Mouse (Mus musculus): ENCODE data around the gene Gm19426. TPM values are rescaled to one million over a fixed set of nuclear protein-coding genes. Genes with fewer than 3 reads are reported as not detected.
A peak's percentile ranks its signal among the peaks of the same experiment; 100 is the strongest.

The Gm19426 gene
- polyA plus RNA-seq, 1 experiment from 2014 or later: 6.9 TPM

GRCm38 (mm10) chr2:84742451-84743283, 788 bp downstream of the Gm19426 start:
- peak; percentile 70 for ATAC-seq (replicated peaks; ENCODE audit: insufficient number of reproducible peaks, low FRiP score, low TSS enrichment)
- Histone ChIP-seq H3K27me3 (ENCODE audit: control insufficient read depth, insufficient read depth, low read length) (no peaks in the 10 kb centered on the region), H3K4me1 (ENCODE audit: control insufficient read depth, insufficient read depth, low read length) (peaks cover 51% of the 10 kb centered on the region), H3K9me3 (replicated peaks; ENCODE audit: control insufficient read depth, low read length) (no peaks in the 10 kb centered on the region), H3K36me3 (ENCODE audit: control insufficient read depth, insufficient read depth, low read length) (no peaks in the 10 kb centered on the region; the same call in 1 of the 2 replicates), H3K4me3 (ENCODE audit: low read depth, low read length) (peak overlapping the region; percentile 73), H3K27ac (ENCODE audit: low read depth, low read length) (peak overlapping the region; percentile 96), H3K4me2 (peak overlapping the region; percentile 93), H3K9ac (ENCODE audit: low read depth, low read length) (peak overlapping the region; percentile 97)
- WGBS (ENCODE audit: insufficient replicate concordance): under 1% methylated on average over 25 of the region's 26 CpGs

GRCm38 (mm10) chr2:84741841-84742450, 1.5 kb downstream of the Gm19426 start:
- no peaks in the 10 kb centered on the region for H3K27me3 ChIP-seq (ENCODE audit: control insufficient read depth, insufficient read depth, low read length)
- WGBS (ENCODE audit: insufficient replicate concordance): 3% methylated on average over 5 of the region's 5 CpGs
- peaks cover 58% of the 10 kb centered on the region for H3K4me1 ChIP-seq (ENCODE audit: control insufficient read depth, insufficient read depth, low read length)
- peak overlapping the region; percentile 96 for H3K27ac ChIP-seq (ENCODE audit: low read depth, low read length)
- H3K9ac ChIP-seq (ENCODE audit: low read depth, low read length): peak overlapping the region; percentile 97
- H3K4me3 ChIP-seq (ENCODE audit: low read depth, low read length): peak overlapping the region; percentile 73
- H3K36me3 ChIP-seq (ENCODE audit: control insufficient read depth, insufficient read depth, low read length): no peaks in the 10 kb centered on the region; the same call in 1 of the 2 replicates
- H3K4me2 ChIP-seq: peak overlapping the region; percentile 93
- no peaks in the 10 kb centered on the region for H3K9me3 ChIP-seq (replicated peaks; ENCODE audit: control insufficient read depth, low read length)
- no peak for ATAC-seq (replicated peaks; ENCODE audit: insufficient number of reproducible peaks, low FRiP score, low TSS enrichment)

GRCm38 (mm10) chr2:84740608-84741333, 2.7 kb downstream of the Gm19426 start:
- H3K9me3 ChIP-seq (replicated peaks; ENCODE audit: control insufficient read depth, low read length): no peaks in the 10 kb centered on the region
- H3K27ac ChIP-seq (ENCODE audit: low read depth, low read length): peak overlapping the region; percentile 96
- H3K36me3 ChIP-seq (ENCODE audit: control insufficient read depth, insufficient read depth, low read length): no peaks in the 10 kb centered on the region; the same call in 1 of the 2 replicates
- no peak for ATAC-seq (replicated peaks; ENCODE audit: insufficient number of reproducible peaks, low FRiP score, low TSS enrichment)
- no peaks in the 10 kb centered on the region for H3K27me3 ChIP-seq (ENCODE audit: control insufficient read depth, insufficient read depth, low read length)
- H3K4me2 ChIP-seq: peak overlapping the region; percentile 93
- WGBS (ENCODE audit: insufficient replicate concordance): 77% methylated on average over 15 of the region's 15 CpGs
- H3K4me1 ChIP-seq (ENCODE audit: control insufficient read depth, insufficient read depth, low read length): peaks cover 66% of the 10 kb centered on the region
- peak overlapping the region; percentile 16; the same call in 1 of the 2 replicates for H3K4me3 ChIP-seq (ENCODE audit: low read depth, low read length)
- H3K9ac ChIP-seq (ENCODE audit: low read depth, low read length): 0 out of 2 replicates have a peak overlapping the region, but pooled peaks have one; percentile 49

DNA sequence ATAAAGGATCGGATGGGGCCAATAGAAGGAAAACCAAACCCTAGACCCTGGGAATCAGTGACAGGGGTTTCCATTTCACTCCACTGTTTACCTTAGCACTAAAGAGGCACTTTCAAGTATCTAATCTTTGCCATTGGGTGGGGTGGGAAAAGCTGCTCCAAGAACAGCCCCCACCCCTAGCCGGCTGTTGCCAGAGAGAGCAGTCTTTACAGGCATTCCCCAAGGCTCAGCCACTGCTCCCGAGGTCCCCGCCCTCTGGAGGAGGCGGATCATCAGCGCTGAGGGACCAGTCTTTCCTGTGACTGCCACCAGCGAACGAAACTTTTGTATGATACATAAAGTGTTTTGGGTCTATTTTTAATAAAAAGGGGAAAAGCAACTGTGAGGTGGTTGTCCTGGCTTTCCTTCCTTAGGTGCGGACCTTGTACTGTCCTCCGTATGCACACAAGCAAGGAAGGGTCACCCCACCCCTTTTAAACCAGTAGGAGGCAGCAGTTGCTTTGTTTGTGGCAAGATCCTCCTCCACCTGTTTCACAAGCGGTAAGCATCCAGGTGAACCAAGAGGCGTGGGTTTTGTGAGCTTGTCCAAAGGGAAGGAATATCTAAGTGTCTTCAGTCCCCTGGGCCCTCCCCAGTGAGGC, 5.1 kb downstream of the Gm19426 start:
- peaks cover 83% of the 10 kb centered on the region for H3K4me1 ChIP-seq (ENCODE audit: control insufficient read depth, insufficient read depth, low read length)

GRCm38 (mm10) chr2:84737451-84737925, 6.0 kb downstream of the Gm19426 start:
- Histone ChIP-seq H3K27ac (ENCODE audit: low read depth, low read length) (peak overlapping the region; percentile 48), H3K9ac (ENCODE audit: low read depth, low read length) (peak overlapping the region; percentile 76; the same call in 1 of the 2 replicates), H3K36me3 (ENCODE audit: control insufficient read depth, insufficient read depth, low read length) (no peaks in the 10 kb centered on the region; the same call in 1 of the 2 replicates), H3K4me1 (ENCODE audit: control insufficient read depth, insufficient read depth, low read length) (peaks cover 83% of the 10 kb centered on the region), H3K4me3 (ENCODE audit: low read depth, low read length) (peak overlapping the region; percentile 53), H3K4me2 (peak overlapping the region; percentile 78), H3K27me3 (ENCODE audit: control insufficient read depth, insufficient read depth, low read length) (no peaks in the 10 kb centered on the region), H3K9me3 (replicated peaks; ENCODE audit: control insufficient read depth, low read length) (no peaks in the 10 kb centered on the region)
- 10% methylated on average over 8 of the region's 8 CpGs for WGBS (ENCODE audit: insufficient replicate concordance)
- peak; percentile 18; the same call in 1 of the 2 replicates for ATAC-seq (replicated peaks; ENCODE audit: insufficient number of reproducible peaks, low FRiP score, low TSS enrichment)

More for the DNA sequence above, 5.1 kb downstream of the Gm19426 start:
- no peaks in the 10 kb centered on the region for H3K27me3 ChIP-seq (ENCODE audit: control insufficient read depth, insufficient read depth, low read length)
- no peaks in the 10 kb centered on the region; the same call in 1 of the 2 replicates for H3K36me3 ChIP-seq (ENCODE audit: control insufficient read depth, insufficient read depth, low read length)
- H3K27ac ChIP-seq (ENCODE audit: low read depth, low read length): peak overlapping the region; percentile 48; the same call in 1 of the 2 replicates
- H3K4me3 ChIP-seq (ENCODE audit: low read depth, low read length): peak overlapping the region; percentile 53
- ATAC-seq (replicated peaks; ENCODE audit: insufficient number of reproducible peaks, low FRiP score, low TSS enrichment): no peak
- WGBS (ENCODE audit: insufficient replicate concordance): 0% methylated on average over 12 of the region's 12 CpGs
- H3K9me3 ChIP-seq (replicated peaks; ENCODE audit: control insufficient read depth, low read length): no peaks in the 10 kb centered on the region
- H3K9ac ChIP-seq (ENCODE audit: low read depth, low read length): peak overlapping the region; percentile 28; the same call in 1 of the 2 replicates
- H3K4me2 ChIP-seq: peak overlapping the region; percentile 78

- Histone ChIP-seq H3K9me3 (replicated peaks; ENCODE audit: control insufficient read depth, low read length) (no peaks in the 10 kb centered on the region), H3K4me1 (ENCODE audit: control insufficient read depth, insufficient read depth, low read length) (peaks cover 73% of the 10 kb centered on the region), H3K27me3 (ENCODE audit: control insufficient read depth, insufficient read depth, low read length) (no peaks in the 10 kb centered on the region), H3K9ac (ENCODE audit: low read depth, low read length) (peak overlapping the region; percentile 76; the same call in 1 of the 2 replicates), H3K4me2 (peak overlapping the region; percentile 78), H3K36me3 (ENCODE audit: control insufficient read depth, insufficient read depth, low read length) (no peaks in the 10 kb centered on the region; the same call in 1 of the 2 replicates), H3K4me3 (ENCODE audit: low read depth, low read length) (peak overlapping the region; percentile 53), H3K27ac (ENCODE audit: low read depth, low read length) (peak overlapping the region; percentile 85)
- ATAC-seq (replicated peaks; ENCODE audit: insufficient number of reproducible peaks, low FRiP score, low TSS enrichment): no peak
- 8% methylated on average over 27 of the region's 27 CpGs for WGBS (ENCODE audit: insufficient replicate concordance)
These were observed 6.9 kb downstream of the Gm19426 start for GRCm38 (mm10) chr2:84736312-84737161.

DNA sequence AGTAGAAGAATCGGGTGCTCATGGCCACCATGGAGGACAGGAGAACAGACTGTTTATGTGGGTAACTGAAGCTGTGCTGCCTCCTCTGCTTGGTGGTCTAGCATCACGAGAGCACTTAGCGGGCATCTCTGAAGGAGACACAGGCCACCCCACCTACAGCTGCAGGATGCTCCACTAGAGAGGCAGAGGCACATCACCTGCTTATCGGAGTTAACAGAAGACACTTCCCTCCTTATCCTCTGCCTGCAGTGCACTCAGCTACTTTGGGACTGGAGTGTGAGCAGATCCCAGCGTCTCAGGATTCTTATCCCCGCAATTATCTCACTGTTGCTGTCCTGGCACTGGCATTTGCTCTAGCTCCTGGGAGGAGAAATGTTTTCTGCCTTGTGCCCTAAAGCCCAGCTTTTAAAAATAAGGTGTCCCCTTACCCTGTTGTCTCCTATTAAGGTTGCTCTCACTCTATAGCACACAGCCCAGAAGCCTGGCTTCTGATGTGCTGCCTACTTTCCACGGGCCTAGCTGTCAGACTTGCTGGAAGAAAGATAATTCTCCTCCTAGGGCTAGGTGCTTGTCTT, 8.0 kb downstream of the Gm19426 start:
- peak; percentile 55 for ATAC-seq (replicated peaks; ENCODE audit: insufficient number of reproducible peaks, low FRiP score, low TSS enrichment)
- H3K36me3 ChIP-seq (ENCODE audit: control insufficient read depth, insufficient read depth, low read length): no peaks in the 10 kb centered on the region; the same call in 1 of the 2 replicates
- H3K9me3 ChIP-seq (replicated peaks; ENCODE audit: control insufficient read depth, low read length): no peaks in the 10 kb centered on the region
- peak overlapping the region; percentile 76 for H3K9ac ChIP-seq (ENCODE audit: low read depth, low read length)
- no peaks in the 10 kb centered on the region for H3K27me3 ChIP-seq (ENCODE audit: control insufficient read depth, insufficient read depth, low read length)
- peak overlapping the region; percentile 85 for H3K27ac ChIP-seq (ENCODE audit: low read depth, low read length)
- H3K4me1 ChIP-seq (ENCODE audit: control insufficient read depth, insufficient read depth, low read length): peaks cover 62% of the 10 kb centered on the region
- peak overlapping the region; percentile 78 for H3K4me2 ChIP-seq
- H3K4me3 ChIP-seq (ENCODE audit: low read depth, low read length): peak overlapping the region; percentile 53
- WGBS (ENCODE audit: insufficient replicate concordance): 7% methylated on average over 7 of the region's 7 CpGs
